Mouse (Mus musculus) adrenal gland, adult 2 months (tissue): ENCODE measurements around the gene Il17ra. TPM values are rescaled to one million over a fixed set of nuclear protein-coding genes. Genes with fewer than 3 reads are reported as not detected.

ENCODE experiments used
- DNase-seq: peaks from one replicate; pipeline ENCODE4 v3.0.0; 2021
- polyA plus RNA-seq: library from polyadenylated mRNA; depleted of rRNA; stranded (reverse); fragments of >200 nt; gene quantifications from 2 replicates; pipeline ENCODE4 v1.2.3, GENCODE M21; 2012; rRNA removed
- total RNA-seq, 2 experiments: library from RNA; stranded (reverse); gene quantifications; 2 replicates each; pipeline ENCODE4 v1.2.3; 2021

The Il17ra gene
- total and polyA plus RNA-seq, 3 experiments = 8.7 to 15.1 (median 10.5) TPM

DNA sequence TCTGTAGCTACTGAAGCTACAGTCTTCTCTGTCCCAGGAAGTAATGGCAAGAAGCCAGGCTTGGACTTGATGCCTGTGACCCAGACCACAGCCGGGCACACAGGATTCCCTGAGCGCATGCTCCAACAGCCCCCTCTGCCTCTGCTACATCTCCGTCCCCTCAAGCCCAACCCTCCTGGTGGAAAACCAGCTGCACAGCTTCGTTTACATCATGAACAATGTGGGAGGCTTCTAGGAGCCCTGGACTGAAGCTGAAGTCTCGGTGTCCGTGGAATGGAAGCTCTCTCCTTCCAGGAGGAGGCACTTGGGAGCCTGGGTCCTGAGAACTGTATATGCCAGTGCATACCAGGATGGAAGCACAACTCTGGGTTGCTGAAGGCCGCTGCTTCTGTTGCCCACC lies 46.9 kb downstream of the Il17ra start:
- DNase-seq = no peak

DNA sequence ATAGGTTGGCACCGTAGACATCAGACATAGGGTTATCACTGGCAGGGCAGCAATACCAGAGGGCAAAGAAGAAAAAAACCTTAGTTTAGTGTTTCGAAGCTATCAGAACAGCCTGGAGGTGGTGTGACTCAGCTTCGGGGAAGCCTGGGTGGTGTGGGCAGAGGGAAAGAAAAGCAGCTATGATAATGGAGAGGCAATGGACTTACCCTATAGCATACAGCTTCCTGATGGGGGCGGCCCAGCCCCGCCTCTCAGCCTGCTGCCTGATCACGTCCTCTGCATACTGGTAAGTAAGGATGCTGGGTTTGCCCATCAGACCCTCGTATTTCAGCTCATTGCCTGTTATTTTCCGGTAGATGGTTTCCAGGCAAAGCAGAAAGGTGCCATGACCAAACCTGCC lies 47.4 kb downstream of the Il17ra start:
- no peak for DNase-seq

DNA sequence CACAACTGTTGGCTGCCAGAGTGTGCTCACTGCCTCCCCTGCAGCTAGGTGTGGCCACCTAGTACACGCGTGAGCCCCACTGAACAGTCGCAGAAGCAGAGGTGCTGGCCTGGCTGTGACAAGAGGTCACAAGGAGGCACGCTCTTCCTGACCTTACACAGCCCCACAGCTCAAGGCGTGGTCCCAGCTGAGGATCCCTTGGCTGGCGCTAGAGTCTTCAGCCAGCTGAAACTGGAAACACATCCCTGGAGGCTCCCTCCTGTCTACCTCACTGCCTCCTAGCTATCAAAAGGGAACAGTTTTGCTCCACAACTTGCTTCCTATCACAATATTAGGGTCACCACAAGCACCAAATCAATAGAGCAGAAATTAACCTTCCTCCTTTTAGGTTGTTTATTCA lies 48.2 kb downstream of the Il17ra start:
- no peak for DNase-seq

DNA sequence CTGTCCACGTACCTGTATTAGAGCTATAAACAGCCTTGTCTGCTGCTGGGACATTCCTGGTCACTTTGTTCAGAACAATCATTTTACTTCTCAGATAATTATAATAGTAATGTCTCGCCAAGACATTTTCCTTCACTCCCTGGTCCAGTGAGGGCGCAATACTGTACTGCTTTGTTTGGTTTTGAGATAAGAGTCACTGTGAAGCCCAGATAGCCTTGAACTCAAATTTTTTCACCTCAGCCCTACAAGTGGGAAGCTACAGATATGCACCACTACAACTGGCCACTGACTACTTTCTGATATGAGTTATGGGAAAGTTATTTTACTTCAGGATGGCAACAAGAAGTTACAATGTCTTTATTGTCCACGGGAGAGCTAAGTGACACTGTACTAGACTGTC lies 53.4 kb downstream of the Il17ra start:
- no peak for DNase-seq

DNA sequence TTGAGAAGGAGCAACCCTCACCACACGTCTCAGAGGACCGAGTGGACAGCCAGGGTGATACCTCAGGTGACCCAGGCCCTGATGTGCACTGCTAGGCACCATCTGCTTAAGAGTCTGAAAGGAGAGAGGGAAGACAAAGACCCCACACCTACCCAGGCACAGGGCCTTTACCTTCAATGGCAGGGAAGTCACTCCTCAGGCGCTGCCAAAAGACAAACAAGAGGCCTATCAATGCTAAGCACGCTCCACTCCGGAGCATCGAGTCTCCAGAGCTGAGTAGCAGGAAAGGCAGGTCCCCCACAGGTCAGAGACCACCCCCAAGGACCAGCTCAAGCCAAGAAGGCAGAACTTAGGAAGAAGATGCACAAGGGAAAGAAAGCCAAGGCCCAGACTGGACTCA lies 53.8 kb downstream of the Il17ra start:
- no peak for DNase-seq

DNA sequence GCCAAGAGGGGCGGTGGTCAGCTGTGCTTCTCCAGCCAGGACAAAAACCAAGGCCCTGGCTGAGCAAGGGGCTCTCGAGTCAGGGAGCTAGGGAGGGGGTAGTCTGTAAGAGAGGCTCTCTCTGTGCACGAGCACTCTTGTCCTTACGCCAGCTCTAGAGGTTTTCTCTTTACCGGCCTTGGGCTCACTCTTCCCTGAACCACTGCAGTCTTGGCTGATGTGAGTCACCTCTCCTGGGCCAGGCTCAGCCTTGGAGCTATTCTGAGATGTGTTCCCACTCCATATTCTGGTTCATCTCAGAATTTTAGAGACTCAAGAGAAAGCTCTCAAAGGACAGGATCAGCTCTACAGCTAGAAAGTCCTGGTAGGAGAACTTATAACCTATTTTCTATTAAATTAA lies 54.3 kb downstream of the Il17ra start:
- peak; percentile 75 for DNase-seq

DNA sequence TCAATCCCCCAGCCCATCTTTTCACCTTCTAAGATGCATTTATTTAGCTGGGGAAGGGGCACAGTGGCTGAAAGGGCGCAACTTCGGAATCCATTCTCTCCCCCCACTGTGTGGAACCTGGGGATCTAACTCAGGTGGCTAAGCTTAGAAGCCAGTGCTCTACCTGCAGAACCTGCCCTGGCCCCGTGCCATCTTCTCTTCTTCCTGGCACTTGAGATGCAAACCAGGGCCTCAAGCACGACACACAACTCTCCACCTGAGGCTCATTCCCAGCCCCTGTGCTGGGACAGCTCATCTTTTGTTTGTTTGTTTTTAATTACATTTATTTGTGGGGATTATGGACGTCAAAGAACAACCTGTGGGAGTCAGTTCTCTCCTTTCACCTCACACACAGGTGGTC lies 56.6 kb downstream of the Il17ra start:
- no peak for DNase-seq

DNA sequence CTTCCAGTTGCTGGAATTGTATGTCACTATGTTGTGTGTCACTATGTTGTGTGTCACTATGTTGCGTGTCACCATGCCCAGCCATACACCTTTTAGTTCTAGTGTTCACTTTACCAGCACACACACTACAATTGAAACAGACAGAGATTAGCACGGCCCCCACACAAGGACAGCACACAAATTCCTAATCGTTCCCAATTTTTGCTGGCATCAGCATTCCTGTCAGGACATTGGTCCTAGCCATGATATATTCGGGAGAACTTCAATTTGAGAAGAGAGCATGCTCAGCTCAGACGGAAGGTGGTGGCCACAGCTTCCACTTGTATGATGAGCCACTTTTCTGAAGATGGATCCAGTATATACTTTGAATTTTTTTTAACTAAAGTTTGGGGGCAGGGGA lies 61.7 kb downstream of the Il17ra start:
- no peak for DNase-seq

DNA sequence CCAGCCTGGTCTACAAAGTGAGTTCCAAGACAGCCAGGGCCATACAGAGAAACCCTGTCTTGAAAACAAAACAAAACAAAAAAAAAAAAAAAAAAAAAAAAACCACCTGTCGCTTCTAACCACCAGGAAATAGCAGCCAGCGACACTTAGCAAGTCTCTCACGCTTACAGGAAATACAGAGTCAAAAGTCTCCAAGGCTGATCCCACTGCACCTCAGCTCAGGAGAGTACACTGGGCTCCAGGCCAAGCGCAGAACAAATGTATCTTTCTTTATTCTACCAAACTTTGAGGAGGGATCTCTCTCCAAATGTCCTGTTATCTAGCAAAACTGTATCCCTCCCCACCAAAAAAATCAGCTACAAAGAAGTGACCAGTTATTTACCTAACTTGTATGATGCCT lies 66.1 kb downstream of the Il17ra start:
- no peak for DNase-seq

DNA sequence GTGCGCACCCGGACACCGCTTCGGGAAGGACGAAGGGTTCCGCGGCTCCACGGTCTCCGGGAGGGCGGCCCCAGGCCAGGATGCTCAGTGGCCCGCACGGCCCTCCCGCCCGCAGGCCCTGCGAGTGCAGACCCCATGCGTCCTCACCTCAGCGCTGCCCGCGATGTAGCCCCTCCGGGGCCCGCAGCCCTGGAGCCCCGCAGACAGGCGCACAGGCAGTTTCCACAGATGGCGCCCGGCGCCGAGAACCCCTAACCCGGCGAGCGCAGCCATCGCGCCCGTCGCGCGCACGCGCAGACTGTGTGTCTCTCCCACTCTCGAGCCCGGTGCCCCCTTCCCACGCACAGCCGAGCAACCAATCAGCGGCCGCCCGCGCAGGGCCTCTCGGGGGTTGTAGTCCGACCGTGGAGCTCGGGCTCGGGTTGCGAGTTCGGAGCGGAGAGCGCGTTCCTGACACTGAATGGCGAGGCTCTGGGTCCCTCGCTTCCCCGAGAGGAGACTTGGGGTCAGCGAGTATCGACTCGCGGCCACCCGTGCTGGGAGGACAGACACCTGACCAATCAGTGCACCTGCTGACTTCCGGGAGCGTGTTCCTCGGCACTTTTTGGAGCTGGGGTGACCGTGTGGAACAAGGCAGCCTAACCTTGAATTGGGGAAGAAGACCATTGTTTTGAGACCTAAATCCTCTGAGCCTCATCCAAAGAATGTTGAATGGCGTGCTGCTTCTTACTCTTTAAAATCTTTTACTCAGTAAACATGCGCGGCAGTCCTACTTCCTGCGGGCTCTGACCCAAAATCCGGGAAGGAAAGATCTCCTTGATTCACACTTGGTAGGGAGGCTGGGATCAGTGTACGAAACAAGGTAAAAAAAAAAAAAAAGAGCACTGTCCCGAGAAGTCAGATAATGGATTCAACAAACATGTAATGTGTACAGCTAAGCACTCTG lies 68.2 kb downstream of the Il17ra start, which contains the start of gene Hdhd5:
Gene Hdhd5 (minus strand): TSS at position 300 of the 946 bp plus-strand sequence.
- peak; percentile 96 for DNase-seq

DNA sequence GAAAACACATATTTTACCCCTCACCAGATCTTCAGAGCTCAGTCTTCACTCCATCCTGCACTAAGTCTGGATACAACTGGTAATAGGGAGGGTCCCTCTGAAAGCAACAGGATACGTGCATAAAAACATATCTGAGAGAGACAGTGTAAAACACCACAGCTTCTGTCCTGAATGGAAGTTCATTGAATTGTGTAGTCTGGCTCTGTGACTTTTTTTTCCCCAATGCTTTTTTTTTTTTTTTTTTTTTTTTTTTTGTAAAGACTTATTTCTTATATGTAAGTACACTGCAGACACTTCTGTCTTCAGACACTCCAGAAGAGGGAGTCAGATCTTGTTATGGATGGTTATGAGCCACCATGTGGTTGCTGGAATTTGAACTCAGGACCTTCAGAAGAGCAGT lies 69.5 kb downstream of the Il17ra start:
- no peak for DNase-seq

DNA sequence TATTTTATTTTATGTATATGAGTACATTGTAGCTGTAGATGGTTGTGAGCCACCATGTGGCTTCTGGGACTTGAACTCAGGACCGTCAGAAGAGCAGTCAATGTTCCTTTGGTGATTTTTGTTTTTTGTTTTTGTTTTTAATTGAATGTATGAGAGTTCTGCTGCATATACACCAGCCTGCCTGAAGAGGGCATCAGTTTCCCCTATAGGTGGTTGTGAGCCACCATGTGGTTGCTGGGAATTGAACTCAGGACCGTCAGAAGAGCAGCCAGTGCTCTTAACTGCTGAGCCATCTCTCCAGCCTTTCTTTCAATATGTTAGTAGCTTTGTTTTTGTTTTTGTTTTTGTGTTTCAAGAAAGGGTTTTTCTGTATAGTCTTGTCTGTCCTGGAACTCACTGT lies 73.3 kb downstream of the Il17ra start:
- no peak for DNase-seq

Other genes with a start within 250 kb of the Il17ra start
- under 1 TPM in 1 of 2 experiments, not detected in 1; 0.38 TPM for gene D330020A13Rik, start 168.9 kb upstream of the Il17ra start, total RNA-seq
- 4.5 and 6.4 TPM in 2 replicates for gene D330020A13Rik, start 168.9 kb upstream of the Il17ra start, polyA plus RNA-seq
- gene B4galnt3, start 168.7 kb upstream of the Il17ra start, total RNA-seq = 10 to 100 TPM in 1 of 2 experiments, 1 to 10 TPM in 1; 5.6 to 12.6 TPM
- 4.7 and 5.0 TPM in 2 replicates for gene B4galnt3, start 168.7 kb upstream of the Il17ra start, polyA plus RNA-seq
- 10 to 100 TPM; 42.8 to 46.2 TPM for gene Kdm5a, start 99.1 kb upstream of the Il17ra start, total RNA-seq
- 1.0 TPM in 2 replicates for gene Kdm5a, start 99.1 kb upstream of the Il17ra start, polyA plus RNA-seq
- gene Ccdc77, start 98.9 kb upstream of the Il17ra start, total RNA-seq = 1 to 10 TPM; 4.2 to 6.8 TPM
- gene Ccdc77, start 98.9 kb upstream of the Il17ra start, polyA plus RNA-seq = 1.3 and 1.7 TPM in 2 replicates
- under 1 TPM; 0.06 to 0.10 TPM for gene Tmem121b, start 30.6 kb downstream of the Il17ra start, total RNA-seq
- gene Tmem121b, start 30.6 kb downstream of the Il17ra start, polyA plus RNA-seq = 0.03 and 0.12 TPM in 2 replicates
- 10 to 100 TPM; 25.2 to 26.8 TPM for gene Hdhd5, start 68.1 kb downstream of the Il17ra start, total RNA-seq
- 27.6 and 30.3 TPM in 2 replicates for gene Hdhd5, start 68.1 kb downstream of the Il17ra start, polyA plus RNA-seq
- gene Cecr2, start 203.1 kb downstream of the Il17ra start, total RNA-seq = 1 to 10 TPM; 5.9 to 6.8 TPM
- gene Cecr2, start 203.1 kb downstream of the Il17ra start, polyA plus RNA-seq = 4.4 and 5.2 TPM in 2 replicates